Mouse (Mus musculus) bone marrow macrophage, adult 2 months (primary cell): ENCODE results near the gene Asah2.

Experiments
- CTCF ChIP-seq: IDR thresholded peaks from 2 replicates; pipeline ENCODE4 v1.5.1; 2012; ENCODE audit warnings: low read depth, mild to moderate bottlenecking, low read length, moderate library complexity
- POLR2A ChIP-seq: IDR thresholded peaks from 2 replicates; pipeline ENCODE4 v1.6.1; 2012; ENCODE audit warnings: mild to moderate bottlenecking, low read depth, low read length, borderline replicate concordance

- TF ChIP-seq CTCF = no peak
- TF ChIP-seq POLR2A = no peak
These were observed 111.1 kb downstream of the Asah2 start for GRCm38 (mm10) chr19:31996916-31997315.
